Mouse (Mus musculus): ENCODE data around the gene Psmd11. TPM values are rescaled to one million over a fixed set of nuclear protein-coding genes. Genes with fewer than 3 reads are reported as not detected.

The Psmd11 gene
- total RNA-seq, 4 experiments from 2014 or later, result 93.9 to 105 (median 97.8) TPM

DNA sequence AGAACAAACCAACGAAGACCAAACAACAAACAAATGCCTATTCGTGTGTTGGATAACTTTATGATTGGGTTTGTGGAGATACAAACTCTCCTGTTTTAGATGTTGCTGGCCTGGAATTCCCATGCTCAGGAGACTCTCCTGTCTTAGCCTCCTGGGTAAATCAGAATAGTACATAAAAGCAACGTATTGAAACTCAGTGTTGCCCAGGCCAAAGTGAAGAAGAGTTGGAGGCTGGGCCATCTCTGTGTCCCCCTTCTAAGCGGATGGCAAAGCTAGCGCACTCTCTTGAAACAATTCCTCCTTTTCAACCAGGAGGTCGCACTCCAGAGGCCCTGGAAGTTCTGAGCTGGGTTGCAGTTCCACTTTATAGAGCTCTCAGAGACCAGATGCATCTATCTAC, 74.9 kb downstream of the Psmd11 start:
- DNase-seq (ENCODE audit: low spot score in 2 of 2), result no peak

DNA sequence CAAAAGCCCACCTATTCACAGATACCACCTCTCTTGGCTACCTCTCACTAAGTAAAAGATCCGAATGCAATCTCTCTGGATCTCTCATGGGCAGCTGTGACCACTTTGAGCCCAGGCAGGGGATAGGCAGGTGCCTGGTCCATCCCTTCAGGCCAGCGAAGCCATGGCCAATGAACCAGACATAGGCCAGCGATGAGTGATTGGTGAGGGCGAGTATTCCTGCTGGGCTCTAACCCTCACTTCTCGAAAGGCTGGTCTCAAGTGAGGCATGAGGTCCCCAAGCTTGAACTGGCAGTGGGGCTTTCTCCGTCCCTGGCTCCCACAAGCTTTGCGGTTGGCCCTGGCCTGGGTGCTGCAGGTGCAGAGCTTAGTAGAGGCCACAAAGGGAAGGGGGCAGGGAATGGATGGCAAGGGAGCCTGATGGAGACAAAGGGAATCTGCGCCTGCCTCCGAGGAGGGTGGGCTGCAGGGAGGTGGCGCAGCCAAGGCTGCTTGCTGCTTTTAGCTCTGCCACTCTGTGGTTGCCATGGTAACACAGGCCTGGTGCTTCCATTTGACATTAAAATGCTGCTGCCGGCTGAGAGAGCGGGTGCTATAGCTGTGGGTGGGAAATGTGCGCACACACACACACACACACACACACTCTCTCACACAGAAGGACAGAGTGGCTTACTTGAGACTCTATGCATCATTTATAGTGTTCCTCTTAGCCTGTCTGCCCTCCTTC, 75.5 kb downstream of the Psmd11 start:
- peak in 1 of 2 experiments; percentile 99 for DNase-seq (ENCODE audit: low spot score in 2 of 2)

DNA sequence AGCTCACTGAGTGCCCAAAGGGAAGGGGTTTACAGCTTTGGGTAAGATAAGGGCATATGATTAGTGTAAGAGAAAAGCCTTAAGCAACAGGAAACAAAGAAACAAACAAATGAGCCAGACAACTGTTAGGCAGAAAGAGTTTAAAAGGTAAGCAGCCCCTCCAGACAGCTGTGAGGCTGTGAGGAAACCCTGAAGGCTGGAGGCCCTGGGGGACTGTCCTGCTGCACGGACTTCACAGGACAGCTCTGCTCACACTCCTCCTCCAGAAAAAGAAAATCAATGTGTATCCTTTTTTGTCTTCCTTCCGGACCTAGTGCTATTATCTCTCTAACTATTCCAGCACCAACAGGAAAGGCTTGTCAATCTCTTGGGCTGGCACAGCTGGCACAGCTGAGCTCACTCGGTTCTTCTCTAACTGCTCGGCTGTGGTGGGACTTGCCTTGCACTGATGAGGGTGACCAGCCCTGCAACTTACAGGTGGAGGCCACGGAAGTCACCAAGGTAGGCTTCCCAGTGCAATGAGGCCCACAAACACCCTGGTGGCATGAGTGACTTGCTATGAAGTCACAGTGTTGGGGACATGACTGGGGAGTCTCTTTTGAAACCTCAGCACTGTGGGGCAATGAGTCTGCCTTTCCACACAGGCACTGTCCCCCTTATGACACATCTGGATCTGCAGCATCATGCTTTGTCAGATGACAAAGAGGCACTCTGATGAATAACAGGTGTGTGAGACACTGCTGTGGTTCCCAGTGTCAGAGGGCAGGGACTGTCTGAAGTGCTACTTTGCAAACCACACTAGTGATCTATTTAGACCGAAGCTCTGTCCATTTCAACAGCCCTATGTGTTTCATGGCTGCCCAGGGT, 76.3 kb downstream of the Psmd11 start:
- DNase-seq (ENCODE audit: low spot score in 2 of 2), result no peak

- peak in 1 of 2 experiments; percentile 83 for DNase-seq (ENCODE audit: low spot score in 2 of 2)
These were observed 77.2 kb downstream of the Psmd11 start for GRCm38 (mm10) chr11:80505581-80505980.

- DNase-seq (ENCODE audit: low spot score in 2 of 2), result no peak
These were observed 78.1 kb downstream of the Psmd11 start for GRCm38 (mm10) chr11:80506483-80506882.

DNA sequence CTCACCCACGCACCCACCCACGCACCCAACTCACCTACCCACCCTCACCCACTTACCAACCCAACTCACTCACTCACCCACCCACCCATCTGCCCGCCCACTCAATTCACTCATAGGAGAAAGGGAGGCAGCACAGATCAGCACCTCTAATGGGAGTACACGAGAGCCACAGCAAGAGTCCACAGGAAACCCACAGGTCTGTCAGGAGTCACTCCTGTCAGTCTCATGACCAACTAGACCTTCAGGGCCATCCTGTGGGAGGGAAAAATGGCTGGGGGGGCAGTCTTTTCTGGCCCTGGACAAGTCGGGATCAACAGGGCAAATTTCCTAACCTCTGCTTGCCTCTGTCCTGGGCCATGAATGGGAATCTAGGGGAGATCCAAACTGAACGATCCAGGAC, 79.4 kb downstream of the Psmd11 start:
- DNase-seq (ENCODE audit: low spot score in 2 of 2), result no peak

GRCm38 (mm10) chr11:80508361-80509175, 80.2 kb downstream of the Psmd11 start:
- no peak for DNase-seq (ENCODE audit: low spot score in 2 of 2)

- no peak for DNase-seq (ENCODE audit: low spot score in 2 of 2)
These were observed 80.7 kb downstream of the Psmd11 start for GRCm38 (mm10) chr11:80509176-80509506.

DNA sequence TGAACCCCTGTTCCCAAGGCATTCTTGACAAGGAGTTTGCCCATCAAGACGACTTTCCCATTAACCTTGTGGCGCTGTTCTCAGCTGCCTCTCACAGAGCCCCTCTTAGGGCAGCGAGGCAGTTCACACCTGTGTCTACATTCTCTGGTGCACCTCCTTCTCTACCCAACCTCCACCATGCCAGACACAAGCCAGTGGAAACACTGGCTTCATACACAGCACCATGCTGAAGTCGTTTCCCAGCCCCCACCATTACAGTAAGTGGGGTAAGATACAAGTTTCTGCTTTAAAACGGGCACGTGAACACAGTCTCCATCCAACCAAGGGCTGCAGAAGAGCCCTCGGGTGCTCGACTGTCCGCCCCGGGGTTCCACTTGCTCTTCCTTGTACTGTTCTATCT, 81.7 kb downstream of the Psmd11 start:
- no peak for DNase-seq (ENCODE audit: low spot score in 2 of 2)

- no peak for DNase-seq (ENCODE audit: low spot score in 2 of 2)
These were observed 84.1 kb downstream of the Psmd11 start for GRCm38 (mm10) chr11:80512313-80513056.

- DNase-seq (ENCODE audit: low spot score in 2 of 2), result no peak
These were observed 85.4 kb downstream of the Psmd11 start for GRCm38 (mm10) chr11:80513796-80514195.

GRCm38 (mm10) chr11:80515346-80515745, 86.9 kb downstream of the Psmd11 start:
- no peak for DNase-seq (ENCODE audit: low spot score in 2 of 2)

DNA sequence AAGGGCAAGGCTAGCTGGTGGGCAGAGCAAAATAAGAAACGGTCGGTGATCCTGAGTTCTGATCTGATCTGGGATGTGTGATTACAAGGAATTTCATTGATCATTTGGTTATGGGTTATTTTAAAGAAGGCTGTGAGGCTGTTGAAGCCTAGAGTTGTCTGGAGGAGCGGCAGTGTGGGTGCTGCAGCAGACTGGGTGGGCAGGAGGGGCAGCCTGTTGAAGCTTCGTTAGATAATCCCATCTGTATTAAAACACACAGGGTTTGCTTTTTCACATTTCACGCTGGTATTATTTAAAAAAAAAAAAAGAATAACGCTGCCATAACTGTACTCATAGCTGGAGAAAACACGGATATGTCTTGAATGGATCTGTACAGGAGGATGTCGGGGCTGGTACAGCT, 87.5 kb downstream of the Psmd11 start:
- DNase-seq (ENCODE audit: low spot score in 2 of 2), result no peak

- peak in 1 of 2 experiments; percentile 85 for DNase-seq (ENCODE audit: low spot score in 2 of 2)
These were observed 90.3 kb downstream of the Psmd11 start for GRCm38 (mm10) chr11:80518421-80519367.

DNA sequence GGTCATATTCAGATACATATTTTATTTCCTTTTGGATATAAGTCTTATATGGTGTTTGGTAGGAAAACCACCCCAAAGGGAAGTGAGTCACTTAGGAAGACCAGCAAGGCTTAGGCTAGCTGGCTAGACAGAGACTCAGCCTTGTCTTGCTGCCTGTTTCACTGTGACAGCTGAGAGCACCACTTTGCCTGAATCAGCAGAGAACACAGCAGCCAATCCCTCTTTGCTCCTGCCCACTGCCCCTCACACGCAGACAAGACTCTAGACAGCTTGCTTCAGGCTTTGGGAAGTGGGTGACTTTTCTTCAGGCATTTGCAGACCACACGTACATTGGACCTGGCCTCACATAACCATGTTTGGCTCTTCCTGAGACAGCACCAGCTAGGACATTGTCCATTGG, 92.7 kb downstream of the Psmd11 start:
- no peak for DNase-seq (ENCODE audit: low spot score in 2 of 2)

Other genes starting within 250 kb of the Psmd11 start
- 1 to 10 TPM; 2.8 to 5.7 (median 4.6) TPM for gene Rnf135, start 244.8 kb upstream of the Psmd11 start, total RNA-seq (2022)
- 10 to 100 TPM; 60.6 to 69.5 (median 63.4) TPM for gene Rhot1, start 219.6 kb upstream of the Psmd11 start, total RNA-seq (2022)
- 10 to 100 TPM; 23.0 to 29.2 (median 24.2) TPM for gene Rhbdl3, start 127.7 kb upstream of the Psmd11 start, total RNA-seq (2022)
- 10 to 100 TPM; 49.0 to 55.7 (median 53.1) TPM for gene 5730455P16Rik, start 50.6 kb upstream of the Psmd11 start, total RNA-seq (2022)
- 100 to 1,000 TPM; 100 to 117 (median 107) TPM for gene Zfp207, start 45.3 kb upstream of the Psmd11 start, total RNA-seq (2022)
- 100 to 1,000 TPM; 252 to 280 (median 262) TPM for gene Cdk5r1, start 48.4 kb downstream of the Psmd11 start, total RNA-seq (2022)

All from left cerebral cortex, adult 8-10 months (tissue).